Mouse (Mus musculus) heart, embryonic 14.5 days (tissue): ENCODE measurements around the gene Rnls. TPM values are rescaled to one million over a fixed set of nuclear protein-coding genes. Genes with fewer than 3 reads are reported as not detected.

Source experiments
- ATAC-seq: fragments of 200-750 bp; cut with Nextera tagmentation; 2 replicates; pipeline ENCODE4 v1.8.0; 2017; ENCODE audit warnings: low read depth, moderate TSS enrichment; ENCODE audit not compliant: insufficient number of reproducible peaks, insufficient read depth, low FRiP score
- H3K27ac ChIP-seq, 2 experiments: fragments of 200-500 bp in 1 of 2; fragments of 300-500 bp in 1 of 2; sonication (generic) in 1 of 2; replicated peaks in 1 of 2; 2 replicates each; pipeline ENCODE4 v1.5.1; 2012 to 2014; ENCODE audit warnings: low read depth in 2 of 2, low read length in 2 of 2, control low read depth in 1 of 2, mild to moderate bottlenecking in 1 of 2, mixed read lengths in 1 of 2; ENCODE audit not compliant: control insufficient read depth in 1 of 2, insufficient read depth in 1 of 2
- H3K27me3 ChIP-seq: fragments of 300-500 bp; sonication (generic); 2 replicates; pipeline ENCODE4 v1.6.1; 2014; ENCODE audit warnings: mild to moderate bottlenecking, low read length, control low read depth; ENCODE audit not compliant: control insufficient read depth, insufficient read depth
- H3K36me3 ChIP-seq: fragments of 300-500 bp; sonication (generic); 2 replicates; pipeline ENCODE4 v1.6.1; 2014; ENCODE audit warnings: mild to moderate bottlenecking, control low read depth, low read length, mixed read lengths; ENCODE audit not compliant: control insufficient read depth, insufficient read depth
- H3K4me1 ChIP-seq, 2 experiments: fragments of 200-500 bp in 1 of 2; fragments of 300-500 bp in 1 of 2; sonication (generic) in 1 of 2; 2 replicates each; pipeline ENCODE4 v1.6.1; 2012 to 2014; ENCODE audit warnings: low read length in 2 of 2, control low read depth in 1 of 2, mixed read lengths in 1 of 2; ENCODE audit not compliant: control insufficient read depth in 2 of 2, insufficient read depth in 2 of 2
- H3K4me2 ChIP-seq: fragments of 300-500 bp; sonication (generic); 2 replicates; pipeline ENCODE4 v1.6.1; 2014; ENCODE audit warnings: mild to moderate bottlenecking, low read length
- H3K4me3 ChIP-seq, 2 experiments: fragments of 200-500 bp in 1 of 2; fragments of 300-500 bp in 1 of 2; sonication (generic) in 1 of 2; 2 replicates each; pipeline ENCODE4 v1.5.1; 2012 to 2014; ENCODE audit warnings: low read length in 2 of 2, mild to moderate bottlenecking in 2 of 2, control low read depth in 1 of 2, low read depth in 1 of 2, moderate library complexity in 1 of 2; ENCODE audit not compliant: control insufficient read depth in 1 of 2, insufficient read depth in 1 of 2
- H3K9ac ChIP-seq: fragments of 300-500 bp; sonication (generic); 2 replicates; pipeline ENCODE4 v1.6.1; 2014; ENCODE audit warnings: mild to moderate bottlenecking, low read length
- H3K9me3 ChIP-seq: fragments of 300-500 bp; sonication (generic); 2 replicates; pipeline ENCODE4 v1.6.1; 2016; ENCODE audit warnings: low read length, control low read depth; ENCODE audit not compliant: control insufficient read depth
- WGBS: fragments of 180-500 bp; shearing (Covaris S2); extraction: QIAGEN DNeasy Blood & Tissue Kit; methylation state at CpG from one replicate; pipeline ENCODE4 v1.1.7; 2014; 5-methylcytosine and 5-hydroxymethylcytosine counted together
- polyA plus RNA-seq: library from polyadenylated mRNA; unstranded; fragments of >200 nt; fragmentation: Nextera tagmentation; extraction: Ambion mirVana; gene quantifications from 2 replicates; pipeline ENCODE4 v1.2.1, GENCODE M21; 2014

The Rnls gene
- polyA plus RNA-seq, 1 experiment from 2014 or later: 11.5 TPM

DNA sequence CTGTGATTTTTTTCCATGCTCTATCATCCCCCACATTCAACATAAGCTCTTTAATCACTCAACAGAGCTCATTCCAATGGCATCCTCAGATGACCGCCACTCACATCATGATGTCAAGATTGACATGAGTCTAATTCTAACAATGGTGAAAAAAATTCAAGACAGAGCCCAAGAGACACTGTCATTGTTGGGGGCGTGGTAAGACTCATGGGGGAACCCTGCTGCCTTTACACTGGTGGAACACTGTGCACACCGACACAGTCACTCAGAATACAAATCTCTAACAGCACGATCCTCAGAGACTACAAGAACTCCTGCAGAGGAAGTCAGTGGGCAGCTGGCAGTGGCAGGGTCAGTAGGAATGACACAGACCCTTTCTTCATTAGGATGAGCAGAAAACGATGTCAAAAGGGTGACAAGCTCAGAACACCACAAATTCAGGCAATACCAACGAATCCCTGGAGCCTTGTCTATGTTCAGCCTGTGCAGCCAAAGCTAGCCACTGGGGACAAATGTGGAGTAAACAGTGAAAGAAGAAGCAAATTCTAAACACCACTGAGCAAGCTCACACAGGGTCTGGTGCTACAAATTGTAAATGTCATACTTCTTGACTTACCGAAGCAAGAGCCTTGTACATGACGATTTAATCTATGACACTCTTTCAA lies 277.3 kb downstream of the Rnls start:
- Histone ChIP-seq H3K9ac (no peak overlapping the region), H3K4me2 (no peak overlapping the region), H3K4me3 (no peak overlapping the region), H3K4me1 (peaks cover 0 to 2% of the 10 kb centered on the region in 2 experiments; a peak in 1 of 4 replicates), H3K27me3 (no peaks in the 10 kb centered on the region), H3K36me3 (no peaks in the 10 kb centered on the region), H3K9me3 (no peaks in the 10 kb centered on the region), H3K27ac (no peak overlapping the region)
- no peak for ATAC-seq
- WGBS: 76% methylated on average over 8 of the region's 8 CpGs

DNA sequence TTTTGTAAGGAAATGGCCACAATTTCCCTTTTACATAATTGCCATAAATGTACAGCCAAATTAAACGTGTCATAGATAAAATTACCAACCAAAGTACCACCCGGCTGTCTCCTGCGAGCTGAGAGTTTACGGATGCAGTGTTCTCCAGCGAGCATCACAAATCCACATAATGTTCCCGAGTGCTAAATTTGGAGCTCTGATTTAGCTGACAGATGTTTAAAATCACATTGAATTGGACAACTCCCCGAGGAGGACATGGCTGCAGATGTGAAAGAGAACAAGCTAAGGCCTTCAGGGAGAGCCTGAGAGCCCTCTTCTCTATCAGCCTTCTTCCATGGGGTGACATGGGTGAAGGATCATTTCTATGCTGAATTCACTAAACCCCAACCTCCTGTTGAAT lies 278.3 kb downstream of the Rnls start:
- Histone ChIP-seq H3K36me3 (no peaks in the 10 kb centered on the region), H3K27me3 (no peaks in the 10 kb centered on the region), H3K4me3 (no peak overlapping the region), H3K9ac (no peak overlapping the region), H3K4me2 (no peak overlapping the region), H3K27ac (no peak overlapping the region), H3K9me3 (no peaks in the 10 kb centered on the region), H3K4me1 (peaks cover 2 to 4% of the 10 kb centered on the region in 2 experiments; a peak in 2 of 4 replicates)
- no peak for ATAC-seq
- 62% methylated on average over 7 of the region's 7 CpGs for WGBS

DNA sequence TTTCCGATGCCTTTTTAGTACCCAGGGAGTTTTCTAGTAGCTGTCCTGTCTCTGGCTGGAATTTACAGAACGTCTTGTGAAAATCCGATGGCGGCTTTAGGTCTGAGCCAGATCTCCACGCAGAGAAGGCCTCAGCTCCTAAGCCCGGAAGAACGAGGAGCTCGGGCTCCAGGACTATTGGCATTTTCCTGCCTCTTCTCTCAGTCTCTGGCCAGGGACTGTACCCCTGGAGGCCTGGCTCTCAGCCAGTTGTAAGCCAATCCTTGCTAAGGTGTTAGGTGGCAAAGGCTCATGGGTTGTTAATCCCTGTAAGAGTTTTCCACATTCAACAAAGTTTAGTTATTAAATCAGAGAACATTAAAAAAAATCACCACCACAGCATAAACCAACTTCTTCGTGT lies 281.7 kb downstream of the Rnls start:
- Histone ChIP-seq H3K4me1 (peaks cover 2 to 4% of the 10 kb centered on the region in 2 experiments; a peak in 2 of 4 replicates), H3K27ac (no peak overlapping the region), H3K4me2 (no peak overlapping the region), H3K4me3 (no peak overlapping the region), H3K27me3 (no peaks in the 10 kb centered on the region), H3K36me3 (no peaks in the 10 kb centered on the region), H3K9ac (no peak overlapping the region), H3K9me3 (no peaks in the 10 kb centered on the region)
- ATAC-seq: no peak
- 79% methylated on average over 9 of the region's 9 CpGs for WGBS

DNA sequence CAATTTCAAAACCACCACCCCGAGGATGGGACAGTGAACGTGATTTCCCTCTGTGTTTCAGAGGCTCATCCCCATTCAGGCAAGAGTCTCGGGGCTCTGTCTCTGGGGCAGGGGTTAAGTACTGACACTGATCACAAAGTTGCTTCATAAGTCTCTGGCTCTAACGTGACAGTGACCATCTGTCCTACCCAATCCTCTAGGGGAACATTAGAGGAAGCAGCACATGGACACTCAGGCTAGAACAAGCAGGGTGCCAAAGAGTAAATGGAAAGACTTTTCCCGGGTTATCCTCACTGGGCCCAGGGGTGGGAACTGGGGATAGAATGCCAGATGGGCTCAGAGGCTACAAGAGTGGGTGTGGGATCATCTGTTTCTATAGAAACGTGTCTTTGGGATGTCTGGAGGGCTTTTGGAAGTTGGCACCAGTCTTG lies 282.1 kb downstream of the Rnls start:
- WGBS: 72% methylated on average over 6 of the region's 6 CpGs
- Histone ChIP-seq H3K4me3 (no peak overlapping the region), H3K27ac (no peak overlapping the region), H3K36me3 (no peaks in the 10 kb centered on the region), H3K9me3 (no peaks in the 10 kb centered on the region), H3K4me2 (no peak overlapping the region), H3K9ac (no peak overlapping the region), H3K4me1 (peaks cover 2 to 4% of the 10 kb centered on the region in 2 experiments; a peak in 2 of 4 replicates), H3K27me3 (no peaks in the 10 kb centered on the region)
- ATAC-seq: no peak

DNA sequence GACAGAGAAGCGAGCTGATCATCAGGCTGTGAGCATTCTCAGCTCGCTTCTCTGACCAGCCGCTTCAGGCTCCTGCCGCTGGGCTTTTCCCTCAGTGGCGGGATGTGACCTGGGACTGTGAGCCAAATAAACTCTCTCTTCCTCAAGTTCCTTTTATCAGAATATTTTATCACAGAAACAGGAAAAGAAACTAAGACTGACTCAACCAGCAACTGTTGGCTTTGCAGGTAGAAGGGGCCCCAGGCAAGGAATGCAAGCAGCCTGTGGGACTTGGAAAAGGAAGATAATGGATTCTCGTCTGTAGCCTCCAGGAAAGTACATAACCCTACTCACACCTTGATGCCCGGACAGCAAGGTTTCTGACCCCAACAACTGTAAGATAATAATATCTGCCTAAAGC lies 283.0 kb downstream of the Rnls start:
- Histone ChIP-seq H3K36me3 (no peaks in the 10 kb centered on the region), H3K9ac (no peak overlapping the region), H3K4me3 (no peak overlapping the region), H3K4me2 (no peak overlapping the region), H3K4me1 (peaks cover 2 to 4% of the 10 kb centered on the region in 2 experiments; a peak in 2 of 4 replicates), H3K9me3 (no peaks in the 10 kb centered on the region), H3K27ac (no peak overlapping the region), H3K27me3 (no peaks in the 10 kb centered on the region)
- 54% methylated on average over 7 of the region's 7 CpGs for WGBS
- no peak for ATAC-seq

DNA sequence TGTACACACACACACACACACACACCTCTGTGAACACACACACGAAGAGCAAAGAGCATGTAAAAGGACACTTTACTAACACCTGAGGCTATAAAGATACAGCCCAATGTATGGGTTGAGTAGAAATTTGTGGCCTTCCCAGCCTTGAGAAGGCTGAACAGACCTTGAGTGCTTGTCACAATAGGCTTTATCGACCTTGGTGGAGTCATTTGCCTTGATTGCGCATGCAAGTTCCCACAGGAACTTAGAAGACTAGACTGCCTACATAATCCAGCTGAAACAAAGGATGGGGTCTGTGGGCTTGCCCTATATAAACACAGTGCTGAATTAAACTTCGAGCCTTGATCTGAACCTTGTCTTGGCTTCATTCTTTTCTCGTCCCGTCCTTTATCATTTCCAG lies 288.2 kb downstream of the Rnls start:
- Histone ChIP-seq H3K9ac (no peak overlapping the region), H3K4me2 (no peak overlapping the region), H3K27ac (no peak overlapping the region), H3K27me3 (no peaks in the 10 kb centered on the region), H3K4me3 (no peak overlapping the region), H3K9me3 (no peaks in the 10 kb centered on the region), H3K36me3 (no peaks in the 10 kb centered on the region), H3K4me1 (peaks cover 7 to 11% of the 10 kb centered on the region in 2 experiments; a peak in 3 of 4 replicates)
- WGBS: 84% methylated on average over 6 of the region's 6 CpGs
- ATAC-seq: no peak

DNA sequence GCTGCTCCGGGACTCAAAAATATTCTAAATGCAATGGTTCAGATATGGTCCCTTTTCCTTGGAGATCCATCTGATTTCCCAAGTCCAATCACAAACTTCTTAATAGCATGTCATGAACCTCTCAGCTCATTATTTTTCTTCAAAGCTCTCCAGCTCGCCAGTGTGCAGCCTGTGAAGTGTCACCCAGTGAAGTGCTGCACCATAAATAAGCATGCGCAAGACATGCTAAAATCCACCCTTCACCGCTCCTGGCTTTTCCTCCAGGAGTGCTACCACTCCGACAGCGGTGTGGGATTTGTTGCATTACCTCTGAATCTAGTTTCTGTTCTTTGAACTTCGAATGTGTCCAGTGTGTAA lies 289.3 kb downstream of the Rnls start:
- H3K27ac ChIP-seq: no peak overlapping the region
- H3K4me1 ChIP-seq: peaks cover 7 to 11% of the 10 kb centered on the region in 2 experiments; a peak in 3 of 4 replicates
- H3K4me3 ChIP-seq: no peak overlapping the region
- no peak for ATAC-seq
- H3K27me3 ChIP-seq: no peaks in the 10 kb centered on the region
- H3K9ac ChIP-seq: no peak overlapping the region
- no peaks in the 10 kb centered on the region for H3K36me3 ChIP-seq
- WGBS: 74% methylated on average over 7 of the region's 7 CpGs
- no peaks in the 10 kb centered on the region for H3K9me3 ChIP-seq
- H3K4me2 ChIP-seq: no peak overlapping the region
